Mouse (Mus musculus) megakaryocyte, adult 5-6 weeks (primary cell): Measurements from ENCODE around the gene Cort. TPM values are rescaled to one million over a fixed set of nuclear protein-coding genes. Genes with fewer than 3 reads are reported as not detected.
"Not testable (repeated sequence)": the region's sequence is repeated elsewhere in the genome, so short reads cannot be mapped to it uniquely, and the experiment has no call there.

Experiments
- ATAC-seq: 2 replicates; pipeline ENCODE4 v1.8.0; 2016; ENCODE audit warnings: mild to moderate bottlenecking, inconsistent platforms; ENCODE audit not compliant: poor library complexity, severe bottlenecking
- total RNA-seq, 2 experiments: library from RNA; stranded (forward) in 1 of 2; stranded (reverse) in 1 of 2; fragments of 153-499, 151-499 nt in 1 of 2; fragments of 221-1000, 200-1000 nt in 1 of 2; gene quantifications; 2 replicates each; pipeline versions ENCODE4 v1.2.3 to v1.2.4; 2015 to 2017

The Cort gene
- total RNA-seq (2015) (not detected in 2 replicates), total RNA-seq (2017) (0.51 TPM in 1 of 2 replicates, not detected in the other)

DNA sequence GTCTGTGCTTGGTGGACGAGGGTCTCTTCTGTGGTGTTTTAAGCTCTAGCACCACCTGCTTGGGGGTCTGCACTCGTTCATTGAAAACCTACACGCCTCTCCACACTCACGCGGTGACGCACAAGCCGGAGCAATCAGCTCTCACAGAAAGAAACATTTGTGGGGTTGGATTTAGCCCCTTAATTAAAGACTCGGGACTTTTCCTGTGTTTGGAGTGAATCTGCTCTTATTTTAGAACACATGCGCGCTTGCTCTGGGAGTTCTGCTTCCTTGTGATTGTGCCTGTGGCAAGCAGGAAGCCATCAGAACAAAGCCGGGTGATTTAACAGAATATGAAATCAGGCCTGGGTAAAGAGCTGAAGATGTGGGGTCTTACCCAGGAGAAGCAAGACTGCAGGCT lies at the start of gene Cort:
Gene Cort, minus strand, starts transcription at position 101 of the 400 bp plus-strand sequence.
- ATAC-seq, result no peak

DNA sequence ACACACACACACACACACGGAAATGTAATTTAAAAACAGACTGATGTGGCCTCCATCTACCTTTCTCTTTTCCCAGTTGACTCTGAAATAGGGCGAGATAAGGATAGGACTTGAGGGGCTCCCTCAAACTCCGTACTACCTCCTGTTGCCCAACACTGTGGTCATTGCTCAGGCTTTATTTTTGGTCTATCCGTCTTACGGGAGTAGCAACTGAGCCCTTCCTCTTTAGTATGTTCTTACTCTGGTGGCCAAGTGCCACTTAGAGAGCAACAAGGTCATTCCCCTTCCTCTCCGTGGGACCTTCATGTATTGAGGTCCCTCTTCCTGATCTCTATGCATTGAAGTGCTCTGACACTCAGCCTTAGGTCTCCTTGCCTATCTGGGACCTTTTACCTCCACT lies 47.1 kb upstream of the Cort start:
- peak; percentile 71 for ATAC-seq

DNA sequence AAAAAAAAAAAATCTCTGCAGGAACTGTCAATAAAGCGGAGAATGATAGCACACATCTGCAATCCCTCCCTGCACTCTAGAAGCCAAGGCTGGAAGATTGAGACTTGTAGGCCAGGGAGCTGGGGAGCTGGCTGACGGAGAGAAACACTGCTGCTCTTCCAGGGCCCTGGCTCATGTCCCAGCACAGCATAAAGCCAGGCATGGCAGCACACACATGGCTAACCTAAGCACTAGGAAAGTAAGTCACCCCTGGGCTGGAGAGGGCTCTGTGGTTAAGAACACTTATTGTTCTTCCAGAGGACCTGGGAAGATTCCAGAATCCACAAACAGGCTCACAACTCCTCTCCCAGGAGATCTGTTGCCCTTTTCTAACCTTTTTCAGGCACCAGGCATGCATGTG lies 46.1 kb upstream of the Cort start:
- ATAC-seq, result no peak

DNA sequence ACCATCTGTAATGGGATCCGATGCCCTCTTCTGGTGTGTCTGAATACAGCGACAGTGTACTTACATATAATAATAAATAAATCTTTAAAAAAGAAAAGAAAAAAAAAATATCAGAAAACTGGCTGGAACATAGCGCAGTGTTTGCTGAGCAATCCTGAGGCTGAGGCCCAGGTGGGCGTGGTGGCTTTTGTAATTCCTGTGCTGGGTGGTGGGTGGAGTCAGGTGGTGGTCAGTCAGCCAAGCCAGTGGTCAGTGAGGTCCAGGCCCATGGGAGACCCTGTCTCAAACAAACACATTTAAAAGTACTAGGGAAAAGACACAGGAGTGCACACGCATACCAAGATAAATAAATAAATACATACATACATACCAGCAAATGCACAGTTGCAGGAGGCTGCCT lies 45.5 kb upstream of the Cort start:
- no peak for ATAC-seq

DNA sequence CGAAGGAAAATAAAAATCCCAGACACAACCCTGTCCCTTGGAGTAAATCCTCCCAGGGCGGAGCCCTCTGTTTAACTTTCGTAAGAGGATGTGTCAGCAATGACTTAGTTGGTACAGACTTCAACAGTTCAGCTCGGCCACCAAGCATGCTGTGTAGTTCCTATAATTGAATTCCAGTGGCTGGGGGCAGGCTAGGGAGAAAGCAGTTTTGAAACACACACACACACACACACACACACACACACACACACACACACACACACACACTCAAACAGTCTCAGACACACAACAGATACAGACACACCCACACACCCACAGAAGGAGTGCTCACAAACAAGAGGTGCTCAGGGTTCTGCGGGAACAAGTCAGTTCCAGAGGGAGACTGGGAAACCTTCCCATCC lies 45.0 kb upstream of the Cort start:
- ATAC-seq, result peak; percentile 58

DNA sequence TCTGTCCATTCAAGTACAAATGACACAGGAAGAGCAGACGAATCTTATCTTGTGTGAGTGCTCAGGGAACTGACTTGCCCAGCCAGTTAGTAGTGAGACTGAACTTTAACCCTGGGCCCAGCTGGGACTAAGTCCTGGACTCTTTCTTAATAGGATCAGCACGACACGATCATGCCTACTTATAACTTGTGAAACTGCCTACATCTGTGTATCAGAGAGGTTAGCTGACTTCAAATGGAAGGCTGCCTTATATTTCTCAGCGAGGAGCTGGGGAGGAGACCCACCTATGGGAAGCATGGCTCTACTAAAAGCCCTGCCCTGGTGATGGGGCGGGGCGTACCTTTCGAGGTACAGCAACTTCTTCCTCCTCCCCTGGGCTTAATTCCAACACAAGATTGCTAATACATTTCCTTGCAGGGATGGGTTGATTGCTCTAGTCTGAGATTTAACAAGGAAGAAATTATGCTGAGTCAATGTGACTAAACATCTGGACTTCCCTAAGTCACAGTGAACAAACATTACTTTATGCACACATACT lies 43.9 kb upstream of the Cort start:
- peak; percentile 40 for ATAC-seq

DNA sequence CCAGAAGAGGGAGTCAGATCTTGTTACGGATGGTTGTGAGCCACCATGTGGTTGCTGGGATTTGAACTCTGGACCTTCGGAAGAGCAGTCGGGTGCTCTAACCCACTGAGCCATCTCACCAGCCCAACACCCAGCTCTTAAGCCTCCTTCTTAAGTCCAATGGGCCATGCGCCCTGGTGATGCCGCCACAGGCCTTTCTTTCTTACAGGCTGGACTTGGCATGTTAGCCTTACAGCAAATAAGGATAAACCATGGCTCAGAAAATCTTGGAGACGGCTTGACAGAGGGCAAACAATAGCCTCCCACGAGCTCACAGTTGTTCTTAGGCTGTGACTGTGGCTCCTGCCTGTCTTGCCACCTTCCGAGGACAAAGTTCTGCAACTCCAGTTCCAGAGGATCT lies 43.4 kb upstream of the Cort start:
- not testable (repeated sequence) for ATAC-seq

DNA sequence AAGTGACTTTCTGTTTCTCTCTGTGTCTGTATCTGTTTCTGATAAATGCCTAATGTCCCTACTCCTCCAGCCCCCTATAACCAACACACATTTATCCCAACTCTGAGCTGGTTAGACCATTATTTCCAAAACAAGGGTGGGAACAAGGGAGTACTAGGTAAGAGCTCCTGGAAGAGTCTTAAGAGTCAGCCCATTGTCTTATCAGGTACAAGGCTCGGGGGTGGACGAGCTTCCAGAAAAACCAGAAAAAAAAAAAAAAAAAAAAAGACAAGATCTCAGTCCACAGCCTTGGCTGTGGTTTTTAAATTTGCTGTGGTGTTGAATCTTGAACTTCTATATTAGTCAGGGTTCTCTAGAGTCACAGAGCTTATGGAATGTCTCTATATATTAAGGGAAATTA lies 41.5 kb upstream of the Cort start:
- ATAC-seq, result no peak

DNA sequence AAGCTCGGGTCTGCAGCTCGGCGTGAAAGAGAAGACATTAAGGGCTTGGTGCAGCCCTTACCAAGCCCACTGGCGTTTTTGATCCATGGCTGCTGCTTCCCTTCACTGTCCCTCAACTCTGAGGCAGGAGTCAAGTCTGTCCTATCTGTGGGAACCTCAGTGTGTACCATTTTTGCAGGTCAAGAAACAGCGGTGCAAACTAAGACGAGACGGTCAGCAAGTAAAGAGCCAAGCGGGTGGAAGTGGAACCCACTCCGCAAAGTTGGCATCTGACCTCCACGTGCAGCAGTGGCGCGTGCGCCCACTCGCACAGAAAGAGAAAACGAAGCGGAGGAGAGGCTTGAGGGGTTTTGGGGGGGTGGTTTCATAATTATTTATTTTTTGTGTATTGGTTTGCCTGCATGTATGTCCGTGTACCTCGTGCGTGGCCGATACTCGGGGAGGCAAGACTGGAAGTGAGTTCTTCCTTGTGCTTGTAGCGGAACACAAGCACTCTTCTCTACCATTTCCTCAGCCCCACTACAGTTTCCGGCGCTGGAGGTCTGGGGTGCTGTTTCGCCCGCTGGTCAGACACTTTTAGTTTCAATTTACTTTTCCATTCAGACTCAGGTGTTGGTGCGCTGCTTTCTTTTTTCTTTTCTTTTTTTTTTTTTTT lies 40.5 kb upstream of the Cort start:
- peak; percentile 22 for ATAC-seq

DNA sequence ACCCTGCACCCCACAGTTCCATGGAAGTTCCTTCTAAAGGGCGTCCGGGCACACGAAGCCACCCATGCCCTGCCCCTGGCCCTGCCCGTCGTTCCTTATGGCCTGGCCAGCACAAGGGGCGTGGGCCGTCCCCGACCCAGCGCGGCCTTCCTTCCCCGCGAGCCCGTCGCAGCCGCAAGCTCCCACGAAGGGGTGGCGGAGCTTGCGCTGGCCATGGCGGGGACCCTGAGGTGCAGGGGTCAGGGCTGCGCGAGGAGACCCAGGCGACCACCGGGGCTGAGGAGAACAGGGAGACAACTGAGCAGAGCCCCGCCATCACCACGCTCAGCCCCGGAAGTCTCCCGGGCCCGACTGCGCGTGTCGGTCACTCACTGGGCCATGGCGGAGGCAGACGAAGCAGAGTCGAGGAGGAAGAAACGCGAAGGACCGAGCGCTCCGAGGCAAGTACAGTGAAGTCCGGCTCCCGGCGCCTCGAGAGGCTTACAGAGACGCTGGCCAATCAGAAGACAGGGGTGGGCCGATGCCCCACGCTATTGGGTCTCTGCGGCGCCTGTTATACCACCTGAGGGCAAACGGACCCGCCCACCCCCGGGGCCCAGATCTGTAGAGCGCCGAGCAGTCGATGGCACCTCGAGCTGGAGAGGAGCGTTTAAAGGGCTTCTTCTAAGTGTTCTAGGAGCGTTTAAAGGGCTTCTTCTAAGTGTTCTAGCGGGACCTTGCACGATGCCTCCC lies 39.8 kb upstream of the Cort start, which contains the start of gene Pgd:
Gene Pgd, minus strand, starts transcription at position 557 of the 732 bp plus-strand sequence.
- ATAC-seq, result peak; percentile 86

DNA sequence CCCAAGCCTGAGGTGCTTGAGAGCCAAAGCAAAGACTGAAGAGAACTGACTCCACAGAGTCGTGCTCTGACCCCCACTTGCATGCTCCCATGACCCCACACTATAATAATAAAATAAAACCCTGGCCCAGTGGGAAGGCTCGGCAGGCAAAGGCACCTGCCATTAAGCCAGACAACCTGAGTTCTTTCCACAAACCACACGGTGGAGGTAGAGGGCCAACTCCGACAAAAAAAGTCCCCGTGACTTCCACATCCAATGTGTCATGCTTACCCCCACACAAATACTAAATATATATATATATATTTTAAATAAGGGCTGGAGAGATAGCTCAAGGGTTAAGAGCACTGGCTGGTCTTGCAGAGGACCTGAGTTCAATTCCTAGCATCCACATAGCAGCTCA lies 37.6 kb upstream of the Cort start:
- ATAC-seq, result no peak

DNA sequence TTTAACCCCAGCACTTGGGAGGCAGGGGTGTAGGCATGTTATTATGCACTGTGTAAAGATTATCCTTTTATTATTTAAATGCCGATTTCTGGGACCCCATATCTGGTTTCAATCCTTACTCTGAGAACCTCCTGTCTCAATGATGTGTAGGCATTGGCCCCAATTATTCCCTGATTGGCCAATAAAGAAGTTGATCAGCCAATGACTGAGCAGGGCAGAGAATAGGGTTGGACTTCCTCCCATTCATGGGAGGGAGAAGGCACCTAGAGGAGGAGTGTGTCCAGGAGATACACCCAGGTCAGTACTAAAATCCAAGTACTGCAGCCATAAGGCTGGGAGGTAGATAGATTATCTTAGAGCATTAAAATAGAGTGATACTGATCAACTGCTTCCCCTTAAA lies 36.6 kb upstream of the Cort start:
- ATAC-seq, result no peak

DNA sequence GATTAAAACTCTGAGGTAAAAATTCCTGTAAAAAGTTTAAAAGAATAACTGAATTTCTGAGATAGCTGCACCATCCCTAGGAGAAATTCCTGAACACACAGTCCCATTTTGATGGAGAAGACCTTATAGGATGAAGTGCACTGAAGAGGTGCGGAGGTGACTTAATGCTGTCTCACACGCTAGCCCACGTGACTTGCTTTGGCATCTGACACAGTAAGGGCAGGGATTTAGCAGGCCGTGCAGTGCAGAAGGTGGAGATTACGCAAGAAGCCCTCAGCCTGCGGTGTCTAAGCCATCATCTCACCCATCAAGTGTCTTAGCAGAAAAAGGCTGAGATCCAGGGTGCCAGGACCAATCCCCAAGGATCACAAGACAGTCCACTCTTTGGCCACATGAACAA lies 34.6 kb upstream of the Cort start:
- peak; percentile 53 for ATAC-seq

DNA sequence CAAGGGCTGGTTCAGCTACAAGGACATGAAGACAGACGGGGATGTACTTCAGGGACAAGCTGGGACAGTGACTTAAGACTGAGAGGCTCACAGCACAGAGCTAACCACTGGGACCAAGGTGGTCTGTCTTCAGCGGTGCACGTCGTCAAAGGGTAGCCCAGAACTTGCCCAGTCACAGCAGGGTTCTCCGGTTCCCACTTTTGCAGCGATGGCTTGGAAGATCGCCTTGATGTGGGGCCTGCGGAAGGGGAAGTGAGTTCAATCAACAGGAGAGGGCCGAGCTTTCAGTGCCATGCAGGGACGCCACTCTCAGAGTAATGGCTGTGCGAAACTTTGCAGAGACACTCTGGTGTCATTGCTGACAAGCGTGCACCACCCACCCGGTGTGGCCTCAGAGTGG lies 33.3 kb upstream of the Cort start:
- ATAC-seq, result peak; percentile 20

DNA sequence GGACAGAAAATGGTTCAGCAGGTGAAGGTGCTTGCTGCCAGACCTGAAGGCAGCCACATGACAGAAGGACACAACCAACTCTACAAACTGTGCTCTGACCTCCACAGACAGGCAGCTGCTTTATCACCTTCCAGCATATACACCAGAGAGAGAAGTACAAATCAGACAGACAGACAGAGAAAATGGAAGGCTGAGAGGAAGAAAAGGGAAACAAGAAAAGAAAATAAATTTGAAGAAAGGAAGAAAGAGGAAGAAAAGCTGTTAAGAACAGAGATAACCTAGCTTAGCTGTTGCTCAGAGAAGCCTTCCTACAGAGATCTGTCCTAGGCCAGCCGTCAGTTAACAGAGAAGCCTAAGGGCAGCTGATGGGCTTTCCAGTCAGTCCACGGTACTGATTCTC lies 32.6 kb upstream of the Cort start:
- ATAC-seq, result no peak

DNA sequence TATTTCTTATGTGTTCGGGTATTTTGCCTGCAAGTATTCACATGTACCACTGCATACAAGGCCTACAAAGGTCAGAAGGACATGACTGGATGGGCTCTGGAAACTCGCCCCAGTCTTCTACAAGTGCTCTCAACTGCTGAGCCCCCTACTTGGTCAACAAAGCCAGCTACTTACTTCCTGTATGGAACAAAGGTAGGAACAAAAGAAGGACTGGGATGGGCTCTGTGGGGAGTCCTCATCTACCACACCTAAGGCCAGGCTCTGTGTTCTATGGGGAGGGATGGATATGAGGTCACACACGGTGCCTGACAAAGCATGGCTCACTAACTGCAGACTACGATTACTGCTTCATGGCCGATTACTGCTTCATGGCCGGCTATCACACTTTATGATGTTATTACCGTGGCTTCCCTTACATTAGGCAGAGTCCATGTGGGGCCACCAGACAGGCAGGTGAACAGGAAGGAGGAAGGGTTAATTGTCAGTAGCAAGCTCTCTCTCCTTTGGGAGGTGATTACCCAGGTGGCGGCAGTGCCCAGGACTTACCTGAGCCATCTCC lies 30.9 kb upstream of the Cort start:
- ATAC-seq, result no peak

DNA sequence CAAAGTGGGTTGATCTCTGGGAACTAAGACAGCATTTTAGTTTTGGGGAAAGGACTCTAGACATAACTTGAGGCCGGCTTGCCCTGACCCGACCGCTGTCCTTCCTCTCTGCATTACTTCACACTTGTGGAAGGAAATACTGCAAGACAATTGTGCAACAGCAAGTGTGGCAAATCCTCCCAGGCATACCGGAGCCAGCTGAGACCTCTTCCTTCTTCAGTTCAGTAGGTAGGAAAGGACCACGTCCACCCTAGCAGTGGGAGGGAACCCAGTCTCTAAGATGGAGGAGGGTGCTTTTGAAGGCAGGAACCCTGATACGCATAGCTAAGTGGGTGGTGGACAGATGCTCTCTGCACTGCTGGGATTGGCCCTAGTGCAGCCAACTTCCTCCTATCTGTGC lies 29.1 kb upstream of the Cort start:
- ATAC-seq, result peak; percentile 93

DNA sequence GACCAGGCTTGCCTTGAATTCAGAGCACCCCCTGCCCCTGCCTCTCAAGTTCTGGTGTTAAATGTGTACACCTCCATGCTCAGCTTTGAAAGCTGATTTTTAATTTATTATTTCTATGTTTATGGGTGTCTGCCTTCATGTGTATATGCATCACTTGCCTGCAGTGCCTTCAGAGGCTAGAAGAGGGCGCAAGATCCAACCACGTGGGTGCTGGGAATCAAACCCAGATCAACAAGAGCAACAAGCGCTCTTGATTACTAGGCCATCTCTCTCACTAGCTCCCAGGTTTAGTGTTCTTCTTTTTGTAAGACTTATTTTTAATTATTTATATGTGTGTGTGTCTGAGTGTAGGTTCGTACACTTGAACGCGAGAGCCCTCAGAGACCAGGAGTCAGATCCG lies 28.3 kb upstream of the Cort start:
- ATAC-seq, result no peak

DNA sequence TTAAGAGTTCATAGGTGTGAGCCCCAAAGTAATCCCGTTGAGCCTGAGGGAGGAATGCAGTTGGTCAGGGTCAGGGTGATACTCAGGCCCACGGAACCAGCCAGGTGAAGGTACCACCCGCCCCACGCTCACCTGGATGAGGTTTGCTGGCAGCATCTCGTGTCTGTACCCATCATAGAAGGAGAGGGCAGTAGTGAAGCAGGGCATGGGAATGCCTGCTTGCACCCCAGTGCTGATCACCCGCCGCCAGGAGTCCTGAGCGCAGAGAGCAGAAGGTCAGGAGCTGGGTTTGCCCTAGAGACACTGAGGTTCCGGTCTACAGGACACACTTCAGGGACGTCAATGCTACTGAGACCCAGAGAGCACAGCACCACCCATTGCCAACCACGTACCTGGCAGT lies 24.2 kb upstream of the Cort start:
- ATAC-seq, result no peak

DNA sequence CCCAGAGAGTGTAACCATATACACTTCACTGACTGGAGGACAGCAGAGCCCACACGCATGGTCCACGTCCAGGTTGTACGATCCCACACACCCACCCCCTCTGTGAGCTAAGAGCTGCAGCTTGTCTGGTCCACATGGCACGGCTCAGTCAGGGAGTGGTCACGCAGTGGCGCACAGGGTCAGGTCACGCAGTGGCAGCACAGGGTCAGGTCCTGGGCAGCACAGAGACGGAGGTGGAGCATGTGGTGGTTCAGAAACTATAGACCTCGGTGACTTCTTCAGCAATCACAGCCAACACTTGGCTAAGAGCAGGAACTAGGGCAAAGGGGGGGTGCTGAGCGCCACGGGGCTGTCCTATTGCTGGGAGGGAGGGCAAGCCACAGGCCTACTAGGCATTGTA lies 23.7 kb upstream of the Cort start:
- ATAC-seq, result no peak

DNA sequence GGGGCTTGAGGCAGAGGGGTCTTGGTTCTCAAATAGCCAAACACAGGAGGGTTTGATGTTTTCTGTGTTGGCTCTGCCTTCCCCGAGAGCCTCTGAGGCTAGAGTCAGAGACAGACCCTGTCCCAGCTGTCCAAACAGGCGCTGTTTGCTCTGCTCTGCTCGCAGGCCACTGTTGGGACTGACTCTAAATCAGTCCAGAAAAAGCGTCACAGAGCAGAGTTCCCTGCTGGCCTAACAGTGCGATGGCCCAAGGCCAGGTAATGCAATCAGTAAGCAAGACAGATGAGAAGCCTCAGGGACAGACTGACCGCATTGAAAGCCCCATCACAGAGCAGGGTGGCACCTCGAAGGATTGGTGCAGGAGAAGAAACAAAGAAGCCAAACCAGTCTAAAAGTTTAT lies 23.0 kb upstream of the Cort start:
- no peak for ATAC-seq

DNA sequence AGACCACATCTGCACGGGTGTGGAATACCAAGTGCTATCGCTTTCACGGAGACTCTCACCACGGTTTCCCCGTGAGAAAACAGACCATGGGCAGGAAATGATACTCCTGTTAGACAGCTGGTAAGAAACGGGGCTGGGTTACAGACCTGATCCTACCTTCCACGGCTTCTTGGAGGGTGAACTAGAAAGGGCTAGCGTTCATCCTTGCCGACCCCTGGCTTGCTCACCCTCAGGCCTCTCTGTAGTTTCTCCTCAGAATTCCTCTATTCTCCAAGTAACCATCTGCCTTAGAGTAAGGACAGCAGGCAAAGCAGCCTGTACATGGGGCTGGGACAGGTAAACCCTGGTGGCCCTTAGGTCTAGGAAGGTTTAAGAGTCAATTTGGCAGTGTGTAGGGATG lies 22.6 kb upstream of the Cort start:
- ATAC-seq, result no peak
